Mouse (Mus musculus) embryonic facial prominence, embryonic 14.5 days (tissue): ENCODE results near the gene Snai1. TPM values are rescaled to one million over a fixed set of nuclear protein-coding genes. Genes with fewer than 3 reads are reported as not detected.

Source experiments
- ATAC-seq: fragments of 200-750 bp; cut with Nextera tagmentation; 2 replicates; pipeline ENCODE4 v1.8.0; 2017; ENCODE audit warnings: low read depth, moderate number of reproducible peaks, moderate TSS enrichment
- DNase-seq: peaks from one replicate; pipeline ENCODE4 v3.0.0-alpha.2; 2015; ENCODE audit warnings: low spot score
- H3K27ac ChIP-seq: fragments of 300-500 bp; sonication (generic); replicated peaks from 2 replicates; pipeline ENCODE4 v1.5.1; 2014; ENCODE audit warnings: low read depth, mild to moderate bottlenecking, low read length, moderate library complexity
- H3K27me3 ChIP-seq: fragments of 300-500 bp; sonication (generic); replicated peaks from 2 replicates; pipeline ENCODE4 v1.6.1; 2014; ENCODE audit warnings: low read length; ENCODE audit not compliant: control insufficient read depth, insufficient read depth
- H3K36me3 ChIP-seq: fragments of 300-500 bp; sonication (generic); 2 replicates; pipeline ENCODE4 v1.6.1; 2014; ENCODE audit warnings: low read length, mixed read lengths; ENCODE audit not compliant: control insufficient read depth, insufficient read depth
- H3K4me1 ChIP-seq: fragments of 300-500 bp; sonication (generic); 2 replicates; pipeline ENCODE4 v1.6.1; 2014; ENCODE audit warnings: antibody characterized with exemption, low read length; ENCODE audit not compliant: control insufficient read depth, insufficient read depth
- H3K4me2 ChIP-seq: fragments of 300-500 bp; sonication (generic); 2 replicates; pipeline ENCODE4 v1.6.1; 2014; ENCODE audit warnings: low read depth, mild to moderate bottlenecking, low read length, moderate library complexity, mixed read lengths
- H3K4me3 ChIP-seq: fragments of 300-500 bp; sonication (generic); 2 replicates; pipeline ENCODE4 v1.5.1; 2014; ENCODE audit warnings: low read depth, mild to moderate bottlenecking, low read length
- H3K9ac ChIP-seq: fragments of 300-500 bp; sonication (generic); 2 replicates; pipeline ENCODE4 v1.6.1; 2014; ENCODE audit warnings: low read depth, mild to moderate bottlenecking, low read length, moderate library complexity, mixed read lengths
- H3K9me3 ChIP-seq: fragments of 300-500 bp; sonication (generic); 2 replicates; pipeline ENCODE4 v1.6.1; 2016; ENCODE audit warnings: low read length; ENCODE audit not compliant: control insufficient read depth
- WGBS: fragments of 180-500 bp; shearing (Covaris S2); extraction: QIAGEN DNeasy Blood & Tissue Kit; methylation state at CpG from one replicate; pipeline ENCODE4 v1.1.7; 2014; 5-methylcytosine and 5-hydroxymethylcytosine counted together
- polyA plus RNA-seq: library from polyadenylated mRNA; unstranded; fragments of >200 nt; fragmentation: Nextera tagmentation; extraction: Ambion mirVana; gene quantifications from 2 replicates; pipeline ENCODE4 v1.2.1, GENCODE M21; 2014

The Snai1 gene
- polyA plus RNA-seq, 1 experiment from 2014 or later: 64.1 TPM

- ATAC-seq: no peak
- H3K27ac ChIP-seq: no peak overlapping the region
- 74% methylated on average over 8 of the region's 8 CpGs for WGBS
- no peaks in the 10 kb centered on the region for H3K36me3 ChIP-seq
- no peaks in the 10 kb centered on the region for H3K9me3 ChIP-seq
- no peak overlapping the region for H3K9ac ChIP-seq
- no peak overlapping the region for H3K4me3 ChIP-seq
- no peak overlapping the region for H3K4me2 ChIP-seq
- no peaks in the 10 kb centered on the region for H3K27me3 ChIP-seq
- H3K4me1 ChIP-seq: no peaks in the 10 kb centered on the region
- no peak for DNase-seq
Measured at GRCm38 (mm10) chr2:167576121-167576620, 38.2 kb downstream of the Snai1 start.

- WGBS: 51% methylated on average over 9 of the region's 9 CpGs
Measured at GRCm38 (mm10) chr2:167577186-167577785, 39.3 kb downstream of the Snai1 start.

GRCm38 (mm10) chr2:167578521-167578920, 40.5 kb downstream of the Snai1 start:
- Histone ChIP-seq H3K27ac (no peak overlapping the region), H3K4me3 (no peak overlapping the region), H3K4me1 (peaks cover 6% of the 10 kb centered on the region), H3K9ac (no peak overlapping the region), H3K4me2 (no peak overlapping the region), H3K9me3 (no peaks in the 10 kb centered on the region), H3K36me3 (no peaks in the 10 kb centered on the region), H3K27me3 (no peaks in the 10 kb centered on the region)
- no peak for DNase-seq
- no peak for ATAC-seq
- WGBS: 37% methylated on average over 5 of the region's 5 CpGs

More at GRCm38 (mm10) chr2:167577186-167577785, 39.3 kb downstream of the Snai1 start:
- Histone ChIP-seq H3K4me1 (no peaks in the 10 kb centered on the region), H3K27ac (no peak overlapping the region), H3K27me3 (no peaks in the 10 kb centered on the region), H3K9ac (no peak overlapping the region), H3K36me3 (no peaks in the 10 kb centered on the region), H3K4me2 (no peak overlapping the region), H3K9me3 (no peaks in the 10 kb centered on the region), H3K4me3 (no peak overlapping the region)
- DNase-seq (no peak), ATAC-seq (no peak)

GRCm38 (mm10) chr2:167583161-167583952, 45.4 kb downstream of the Snai1 start:
- no peak overlapping the region for H3K4me3 ChIP-seq
- no peaks in the 10 kb centered on the region for H3K27me3 ChIP-seq
- H3K9ac ChIP-seq: 0 out of 2 replicates have a peak overlapping the region, but pooled peaks have one; percentile 14
- peaks cover 19% of the 10 kb centered on the region for H3K4me1 ChIP-seq
- no peak overlapping the region for H3K4me2 ChIP-seq
- WGBS: 17% methylated on average over 9 of the region's 10 CpGs
- DNase-seq: peak; percentile 43
- peak overlapping the region; percentile 63; the same call in 1 of the 2 replicates for H3K27ac ChIP-seq
- H3K9me3 ChIP-seq: no peaks in the 10 kb centered on the region
- ATAC-seq: no peak
- H3K36me3 ChIP-seq: no peaks in the 10 kb centered on the region

- H3K27ac ChIP-seq: no peak overlapping the region
Measured at GRCm38 (mm10) chr2:167585273-167585672, 47.3 kb downstream of the Snai1 start.

GRCm38 (mm10) chr2:167586041-167586440, 48.0 kb downstream of the Snai1 start:
- Histone ChIP-seq H3K27ac (peak overlapping the region; percentile 53), H3K36me3 (no peaks in the 10 kb centered on the region), H3K9ac (peak overlapping the region; percentile 44; the same call in 1 of the 2 replicates), H3K4me3 (no peak overlapping the region), H3K9me3 (no peaks in the 10 kb centered on the region), H3K4me2 (no peak overlapping the region), H3K4me1 (peaks cover 29% of the 10 kb centered on the region), H3K27me3 (no peaks in the 10 kb centered on the region)
- WGBS: 14% methylated on average over 8 of the region's 8 CpGs
- ATAC-seq (no peak), DNase-seq (peak; percentile 33)

More at GRCm38 (mm10) chr2:167585273-167585672, 47.3 kb downstream of the Snai1 start:
- Histone ChIP-seq H3K4me1 (peaks cover 29% of the 10 kb centered on the region), H3K4me2 (no peak overlapping the region), H3K27me3 (no peaks in the 10 kb centered on the region), H3K36me3 (no peaks in the 10 kb centered on the region), H3K9me3 (no peaks in the 10 kb centered on the region), H3K4me3 (no peak overlapping the region), H3K9ac (no peak overlapping the region)
- ATAC-seq (no peak), DNase-seq (no peak)
- 58% methylated on average over 2 of the region's 2 CpGs for WGBS

- Histone ChIP-seq H3K9me3 (no peaks in the 10 kb centered on the region), H3K4me2 (no peak overlapping the region), H3K4me3 (no peak overlapping the region), H3K9ac (no peak overlapping the region), H3K4me1 (peaks cover 29% of the 10 kb centered on the region), H3K27ac (0 out of 2 replicates have a peak overlapping the region, but pooled peaks have one; percentile 7), H3K27me3 (no peaks in the 10 kb centered on the region), H3K36me3 (no peaks in the 10 kb centered on the region)
- WGBS: 16% methylated on average over 9 of the region's 9 CpGs
- ATAC-seq (no peak), DNase-seq (peak; percentile 30)
Measured at GRCm38 (mm10) chr2:167586976-167587375, 49.0 kb downstream of the Snai1 start.

- H3K27ac ChIP-seq: peak overlapping the region; percentile 61; the same call in 1 of the 2 replicates
- peak overlapping the region; percentile 38; the same call in 1 of the 2 replicates for H3K4me2 ChIP-seq
- H3K4me1 ChIP-seq: peaks cover 31% of the 10 kb centered on the region
- H3K36me3 ChIP-seq: no peaks in the 10 kb centered on the region
- H3K9me3 ChIP-seq: no peaks in the 10 kb centered on the region
- H3K4me3 ChIP-seq: 0 out of 2 replicates have a peak overlapping the region, but pooled peaks have one; percentile 1
- WGBS: 20% methylated on average over 20 of the region's 21 CpGs
- DNase-seq (peak; percentile 51), ATAC-seq (0 out of 2 replicates have a peak, but pooled peaks have one; percentile 15)
- H3K9ac ChIP-seq: peak overlapping the region; percentile 42; the same call in 1 of the 2 replicates
- H3K27me3 ChIP-seq: no peaks in the 10 kb centered on the region
Measured at GRCm38 (mm10) chr2:167588774-167589577, 51.0 kb downstream of the Snai1 start.
